Mouse (Mus musculus) cortical plate, adult 2 months (tissue): ENCODE measurements around the gene Katnb1.

Source experiments
- CTCF ChIP-seq: fragments of 200-500 bp; IDR thresholded peaks from 2 replicates; pipeline ENCODE4 v1.5.1; 2011; ENCODE audit warnings: mild to moderate bottlenecking, control low read depth, low read length; ENCODE audit not compliant: insufficient read depth; ENCODE audit errors: extremely low read depth
- POLR2A ChIP-seq: fragments of 200-500 bp; IDR thresholded peaks from 2 replicates; pipeline ENCODE4 v1.6.1; 2011; ENCODE audit warnings: mild to moderate bottlenecking, low read length, control low read depth; ENCODE audit not compliant: insufficient read depth; ENCODE audit errors: extremely low read depth

- TF ChIP-seq POLR2A, result no peak
- TF ChIP-seq CTCF, result peak; percentile 29; the same call in 1 of the 2 replicates
Observed at GRCm38 (mm10) chr8:95067582-95067981, 13.4 kb upstream of the Katnb1 start.
